Mouse (Mus musculus): ENCODE results near the gene Gm11096. TPM values are rescaled to one million over a fixed set of nuclear protein-coding genes. Genes with fewer than 3 reads are reported as not detected.
A peak's percentile ranks its signal among the peaks of the same experiment; 100 is the strongest.

The Gm11096 gene
- total and polyA plus RNA-seq, 2 experiments: not detected

DNA sequence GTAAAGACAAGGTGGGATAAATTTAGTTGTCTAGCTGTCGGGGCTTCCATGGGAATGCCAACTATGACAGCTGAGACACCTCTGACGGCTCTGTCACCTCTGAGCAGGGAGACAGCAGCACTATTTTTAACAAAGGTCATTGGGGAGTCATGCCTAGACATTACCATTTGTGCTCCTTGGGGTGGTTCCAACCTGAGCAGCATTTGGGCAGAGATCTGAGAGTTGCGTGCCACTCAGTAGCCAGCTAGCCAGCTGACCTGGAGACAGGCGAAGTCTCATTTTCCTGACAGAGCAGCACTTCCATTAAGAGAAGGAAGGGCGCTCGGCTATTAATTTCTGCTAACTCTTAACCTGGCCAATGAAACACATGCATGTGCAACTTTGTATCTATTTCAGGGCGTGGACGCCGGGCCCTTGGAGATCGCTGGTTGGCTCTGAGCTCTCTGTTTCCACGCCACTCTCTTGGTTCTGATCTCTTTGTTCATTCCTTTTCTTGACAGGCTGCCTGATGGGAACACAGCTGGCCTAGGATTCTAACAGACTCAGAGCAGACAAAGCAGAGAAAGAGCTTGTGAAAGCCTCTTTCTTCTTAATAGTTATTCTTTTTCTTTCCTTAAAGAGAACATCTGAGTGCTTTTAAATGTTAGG is 40.4 kb downstream of the Gm11096 start:
- H3K36me3 ChIP-seq (ENCODE audit: control insufficient read depth, insufficient read depth, low read length): no peaks in the 10 kb centered on the region
- TF ChIP-seq POLR2A (IDR thresholded peaks at IDR 0.05; ENCODE audit: extremely low read depth, insufficient read depth, low read length) (no peak), CTCF (IDR thresholded peaks at IDR 0.05; ENCODE audit: low read depth, low read length) (no peak)
- H3K4me1 ChIP-seq (ENCODE audit: control insufficient read depth, insufficient read depth, low read length): no peaks in the 10 kb centered on the region
- H3K27me3 ChIP-seq (ENCODE audit: control insufficient read depth, insufficient read depth, low read length): no peaks in the 10 kb centered on the region
- no peaks in the 10 kb centered on the region for H3K79me2 ChIP-seq (ENCODE audit: control insufficient read depth, insufficient read depth, low read length)
- peak; percentile 30 for DNase-seq (ENCODE audit: extremely low read depth, low read depth, low spot score)
- H3K27ac ChIP-seq (replicated peaks; ENCODE audit: insufficient read depth, low read depth, low read length): no peak overlapping the region
- no peak overlapping the region for H3K9ac ChIP-seq (ENCODE audit: low read depth, low read length)
- 85% methylated on average over 11 of the region's 11 CpGs for WGBS
- H3K4me3 ChIP-seq (ENCODE audit: insufficient read depth, low read depth, low read length): no peak overlapping the region

DNA sequence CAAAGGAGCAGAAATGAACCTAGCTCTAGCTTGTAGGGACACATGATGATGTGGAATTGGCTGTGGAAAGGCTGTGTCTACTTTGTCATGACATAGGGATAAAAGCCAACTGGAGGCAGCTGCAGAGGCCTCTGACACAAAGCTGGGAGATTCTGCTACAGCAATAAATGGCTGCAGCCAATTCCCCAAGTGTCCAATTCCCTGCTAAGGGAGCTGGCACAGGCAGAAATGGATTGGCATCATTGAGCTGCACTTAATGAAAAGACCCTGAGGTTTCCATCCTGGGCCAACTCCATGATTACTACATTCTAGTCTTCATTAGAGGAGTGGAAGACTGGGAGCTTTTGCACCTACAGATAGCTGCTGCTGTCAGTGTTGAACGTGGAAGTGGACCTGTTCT is 44.8 kb downstream of the Gm11096 start:
- H3K9ac ChIP-seq (ENCODE audit: low read depth, low read length): no peak overlapping the region
- no peak overlapping the region for H3K27ac ChIP-seq (replicated peaks; ENCODE audit: insufficient read depth, low read depth, low read length)
- no peak for TF ChIP-seq POLR2A (IDR thresholded peaks at IDR 0.05; ENCODE audit: extremely low read depth, insufficient read depth, low read length)
- H3K4me1 ChIP-seq (ENCODE audit: control insufficient read depth, insufficient read depth, low read length): no peaks in the 10 kb centered on the region
- DNase-seq (ENCODE audit: extremely low read depth, low read depth, low spot score): no peak
- H3K4me3 ChIP-seq (ENCODE audit: insufficient read depth, low read depth, low read length): no peak overlapping the region
- no peaks in the 10 kb centered on the region for H3K36me3 ChIP-seq (ENCODE audit: control insufficient read depth, insufficient read depth, low read length)
- no peaks in the 10 kb centered on the region for H3K27me3 ChIP-seq (ENCODE audit: control insufficient read depth, insufficient read depth, low read length)
- WGBS: 73% methylated on average over 1 of the region's 1 CpGs
- H3K79me2 ChIP-seq (ENCODE audit: control insufficient read depth, insufficient read depth, low read length): no peaks in the 10 kb centered on the region
